Mouse (Mus musculus): ENCODE data around the gene Inpp5k.

Gene Inpp5k

DNA sequence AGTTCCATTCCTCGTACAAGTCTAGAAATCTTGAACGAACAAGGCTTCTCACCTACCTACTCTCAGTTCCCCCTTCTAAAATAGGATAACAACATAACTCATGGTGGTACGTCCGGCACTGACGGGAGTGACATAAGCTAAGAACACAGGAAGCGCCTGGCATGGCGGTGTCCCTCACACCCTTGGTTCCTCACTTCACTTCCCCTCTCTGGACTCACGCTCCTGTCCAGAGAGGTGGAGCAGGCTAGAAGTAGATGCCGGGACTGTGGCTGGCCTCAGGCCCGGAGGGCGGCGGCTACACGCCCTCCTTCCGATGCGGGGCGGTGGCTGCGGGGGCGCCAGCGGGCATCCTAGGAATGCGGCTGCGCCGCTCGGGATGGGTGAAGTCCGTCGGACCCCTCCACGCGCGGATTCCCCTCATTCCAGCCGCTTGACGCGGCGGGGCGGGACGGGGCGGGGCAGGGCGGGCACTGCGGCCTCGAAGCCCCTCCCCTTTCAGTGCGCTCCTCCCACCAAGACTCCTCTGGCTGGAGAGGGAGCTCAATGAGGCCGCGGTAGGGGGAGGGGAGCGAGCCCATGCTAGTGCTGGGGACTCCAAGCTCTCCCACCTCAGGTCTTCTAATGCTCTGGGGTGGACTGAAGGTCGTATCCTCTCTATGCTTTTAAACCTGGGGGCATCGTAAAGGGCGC lies 23.1 kb downstream of the Inpp5k start:
- peak; percentile 71 for DNase-seq (ENCODE audit: extremely low read depth, low read depth)

DNA sequence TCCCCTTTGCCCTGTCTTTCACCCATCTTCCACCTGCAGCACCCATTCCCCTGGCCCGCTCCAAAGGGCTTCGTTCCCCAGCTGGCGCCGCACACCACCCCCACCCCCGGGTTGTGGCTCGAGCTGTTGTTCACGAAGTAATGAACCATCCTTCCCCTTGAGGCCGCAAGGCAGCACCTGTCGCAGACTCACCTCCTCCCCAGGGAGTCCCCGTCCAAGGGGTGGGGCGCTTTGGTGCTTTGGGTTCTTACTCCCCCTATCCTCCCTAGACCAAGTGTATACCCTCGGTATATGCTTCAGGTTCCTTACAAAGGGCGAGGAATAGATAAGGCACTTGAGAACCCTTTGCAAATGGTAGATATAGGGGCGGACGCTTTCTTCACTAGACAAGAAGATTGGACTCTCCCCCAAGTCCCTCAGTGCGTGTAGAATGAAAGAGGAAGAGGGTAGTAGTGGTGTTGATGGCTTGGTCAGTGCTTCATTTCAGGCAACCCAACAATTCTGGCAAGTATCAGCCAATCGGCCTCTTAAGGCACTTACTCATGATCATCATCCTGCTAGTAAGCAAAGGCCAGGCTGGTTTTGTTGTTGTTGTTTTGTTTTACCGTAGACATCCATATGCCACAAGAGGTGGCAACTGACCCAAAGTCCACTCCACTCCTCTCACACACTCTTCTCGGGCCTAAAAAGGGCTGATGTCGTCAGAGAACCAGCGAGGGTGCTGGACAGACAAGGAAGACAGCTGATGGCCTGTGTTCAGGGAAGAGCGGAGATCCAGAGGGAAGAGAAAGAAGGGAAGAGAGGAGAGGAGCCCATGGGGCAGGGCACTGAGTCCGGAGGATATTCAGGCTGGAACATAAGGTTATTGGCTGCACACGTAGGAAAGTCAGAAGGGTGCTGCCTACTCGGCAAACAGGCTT lies 23.9 kb downstream of the Inpp5k start:
- DNase-seq (ENCODE audit: extremely low read depth, low read depth), result peak; percentile 89

DNA sequence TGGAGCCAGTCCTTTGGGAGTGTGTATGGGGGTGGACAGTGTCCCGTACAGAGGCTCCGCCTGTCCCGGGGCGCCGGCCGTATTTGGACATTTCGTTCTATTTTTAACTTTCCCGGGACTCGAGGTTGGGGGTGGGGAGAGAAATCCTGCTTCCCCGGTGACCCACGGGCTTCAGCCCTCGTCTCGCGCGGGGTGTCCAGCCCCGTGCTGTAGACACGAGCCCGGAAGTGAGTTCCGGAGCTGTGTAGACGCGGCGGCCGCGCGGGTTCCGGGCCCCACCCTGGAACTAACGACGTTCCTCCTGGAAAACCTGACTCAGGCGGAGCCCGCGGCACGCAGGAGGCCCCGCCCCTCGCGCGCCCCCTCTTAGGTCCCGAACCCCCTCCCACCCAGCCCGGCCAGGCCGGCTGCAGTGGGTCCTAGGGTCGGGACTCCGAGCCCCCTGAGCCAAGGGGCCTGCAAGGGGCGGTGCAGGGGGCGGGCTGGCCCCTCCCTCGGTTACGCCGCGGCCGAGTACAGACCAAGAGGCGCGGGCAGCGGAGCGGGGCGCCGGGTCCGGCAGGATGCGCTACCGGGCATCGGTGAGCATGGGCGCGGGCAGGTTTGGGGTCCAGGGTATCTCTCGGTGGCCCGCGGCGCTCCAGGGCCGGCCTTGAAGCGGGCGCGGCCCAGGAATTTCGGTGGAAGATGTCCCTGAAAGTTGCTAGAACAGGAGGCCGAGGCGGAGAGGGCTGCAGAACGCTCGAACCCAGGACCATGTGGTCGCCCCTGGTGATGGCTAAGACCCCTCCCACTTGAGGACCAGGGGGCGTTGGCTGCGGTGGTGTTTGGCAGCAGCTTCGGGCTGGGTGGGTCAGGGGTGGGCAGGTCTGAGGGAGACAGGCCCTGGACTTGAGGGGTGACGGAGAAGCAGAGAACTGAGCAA lies 25.1 kb downstream of the Inpp5k start:
- no peak for DNase-seq (ENCODE audit: extremely low read depth, low read depth)

DNA sequence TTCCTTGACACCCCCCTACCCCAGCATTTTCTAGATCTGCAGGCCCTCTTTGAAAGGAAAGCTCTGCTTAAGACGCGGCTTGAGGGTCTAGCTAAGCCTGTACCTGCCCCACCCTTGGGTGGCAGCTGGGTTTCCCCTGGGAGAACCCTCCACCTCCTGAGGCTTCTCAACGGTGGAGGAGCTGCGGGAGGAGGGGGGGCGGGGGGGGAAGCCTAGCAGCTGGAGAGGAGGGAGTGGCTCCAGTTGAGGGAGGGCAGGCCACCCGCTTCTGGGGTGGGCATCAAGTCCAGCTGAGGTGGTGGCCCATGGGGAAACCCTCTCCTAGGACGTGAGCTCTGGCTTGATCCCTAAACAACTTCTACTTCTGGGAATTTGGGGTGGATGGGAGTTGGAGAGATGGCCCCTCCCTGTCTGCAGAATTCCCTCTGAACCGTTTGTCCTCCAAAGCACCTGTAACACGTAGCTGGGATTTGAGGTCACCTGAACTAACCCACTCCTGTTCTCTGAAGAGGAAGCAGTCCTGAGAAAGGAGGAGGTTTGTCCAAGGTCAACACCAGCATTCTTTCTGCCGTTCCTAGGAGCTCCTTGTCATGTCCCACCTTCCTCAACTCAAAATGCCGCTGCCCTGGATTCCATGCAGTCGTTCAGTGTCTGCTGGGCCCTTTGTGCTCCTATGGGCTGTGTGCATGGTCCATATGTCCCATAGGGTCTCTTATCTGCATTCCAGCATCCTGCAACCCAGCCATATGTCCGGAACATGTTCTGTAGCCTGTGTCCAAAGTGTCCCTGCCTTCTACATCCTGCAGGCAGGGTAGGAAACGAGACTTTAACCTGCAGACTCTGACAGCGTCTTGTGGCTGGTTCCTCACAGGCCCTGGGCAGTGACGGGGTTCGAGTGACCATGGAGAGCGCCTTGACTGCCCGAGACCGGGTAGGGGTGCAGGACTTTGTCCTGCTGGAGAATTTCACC lies 26.1 kb downstream of the Inpp5k start:
- no peak for DNase-seq (ENCODE audit: extremely low read depth, low read depth)

DNA sequence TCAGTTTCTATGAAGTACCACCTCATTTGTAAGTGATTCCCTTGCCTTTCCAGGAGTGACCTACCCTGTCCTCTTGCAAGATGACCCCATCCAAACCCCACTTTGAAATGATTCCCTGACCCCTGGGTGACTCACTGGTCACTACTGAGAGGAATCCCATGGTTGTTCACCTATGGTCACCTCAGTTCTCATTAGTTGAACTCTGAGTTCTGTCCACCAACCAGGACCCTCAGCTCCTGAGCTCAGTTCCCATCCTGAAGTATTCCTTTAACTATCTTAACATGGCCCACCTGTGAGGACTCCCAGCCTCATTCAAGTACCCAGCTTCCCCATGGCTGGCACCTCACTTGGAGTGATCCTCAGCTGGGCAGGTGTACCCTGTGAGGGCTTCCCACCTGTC lies 27.1 kb downstream of the Inpp5k start:
- DNase-seq (ENCODE audit: extremely low read depth, low read depth), result no peak

DNA sequence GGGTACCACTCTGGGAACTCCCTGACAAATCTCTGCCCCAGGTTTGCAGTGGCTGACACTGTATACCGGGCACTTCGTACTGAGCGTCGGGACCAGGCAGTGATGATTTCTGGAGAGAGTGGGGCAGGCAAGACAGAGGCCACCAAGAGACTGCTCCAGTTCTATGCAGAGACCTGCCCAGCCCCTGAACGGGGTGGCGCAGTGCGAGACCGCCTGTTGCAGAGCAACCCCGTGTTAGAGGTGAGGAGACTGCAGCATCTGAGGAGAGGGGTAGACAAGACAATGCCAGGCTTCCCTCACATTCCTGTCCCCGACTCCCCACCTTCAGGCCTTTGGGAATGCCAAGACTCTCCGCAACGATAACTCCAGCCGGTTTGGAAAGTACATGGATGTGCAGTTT lies 27.5 kb downstream of the Inpp5k start:
- no peak for DNase-seq (ENCODE audit: extremely low read depth, low read depth)

DNA sequence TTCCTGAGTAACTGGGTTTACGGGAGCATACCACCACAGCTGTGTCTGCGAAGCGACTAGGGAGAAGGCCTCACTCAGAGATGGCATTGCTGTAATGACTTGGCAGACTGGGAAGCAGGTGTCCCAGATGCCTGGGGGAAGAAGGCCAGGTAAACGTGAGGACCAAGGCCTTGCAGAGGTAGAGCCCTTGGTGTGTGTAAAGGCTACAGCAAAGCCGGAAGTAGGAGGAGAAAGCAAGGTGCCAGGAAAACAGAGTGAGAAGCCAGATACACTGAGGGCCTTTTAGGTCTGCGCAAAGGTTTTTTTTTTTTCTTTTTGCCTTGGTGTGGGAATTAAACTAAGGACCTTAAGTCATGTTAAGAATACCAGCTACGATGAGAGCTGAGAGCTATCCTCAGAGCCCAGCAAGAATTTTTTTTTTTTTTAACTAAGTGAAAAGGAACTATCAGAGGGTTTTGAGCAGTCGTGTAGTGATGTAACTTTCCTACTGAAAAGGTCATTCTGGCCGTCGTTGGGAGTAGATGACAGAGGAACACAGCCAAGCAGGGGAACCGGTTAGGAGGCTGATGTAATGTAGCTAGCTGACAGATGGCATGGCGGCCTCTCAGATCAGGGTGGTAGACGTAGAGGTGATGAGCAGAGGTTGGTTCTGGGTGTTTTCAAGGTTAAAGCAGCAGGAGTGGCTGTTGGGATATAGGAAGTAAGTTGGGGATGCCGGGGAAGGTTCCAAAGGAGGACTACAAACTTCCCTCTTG lies 28.4 kb downstream of the Inpp5k start:
- DNase-seq (ENCODE audit: extremely low read depth, low read depth), result no peak

DNA sequence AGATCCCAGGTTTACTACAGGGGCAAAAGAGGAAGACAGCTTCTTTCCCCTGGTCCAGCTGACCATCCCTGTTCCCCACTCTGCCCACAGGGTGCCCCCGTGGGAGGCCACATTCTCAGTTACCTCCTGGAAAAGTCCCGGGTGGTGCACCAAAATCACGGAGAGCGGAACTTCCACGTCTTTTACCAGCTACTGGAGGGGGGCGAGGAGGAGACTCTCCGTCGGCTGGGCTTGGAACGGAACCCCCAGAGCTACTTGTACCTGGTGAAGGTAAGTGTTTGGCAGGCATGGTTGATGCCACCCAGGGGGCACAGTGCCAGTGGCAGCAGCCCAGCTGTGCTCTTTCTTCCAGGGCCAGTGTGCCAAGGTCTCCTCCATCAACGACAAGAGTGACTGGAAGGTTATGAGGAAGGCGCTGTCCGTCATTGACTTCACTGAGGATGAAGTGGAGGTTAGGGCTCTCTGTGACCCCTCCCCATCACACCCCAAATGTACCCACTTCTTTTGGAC lies 29.3 kb downstream of the Inpp5k start:
- no peak for DNase-seq (ENCODE audit: extremely low read depth, low read depth)

DNA sequence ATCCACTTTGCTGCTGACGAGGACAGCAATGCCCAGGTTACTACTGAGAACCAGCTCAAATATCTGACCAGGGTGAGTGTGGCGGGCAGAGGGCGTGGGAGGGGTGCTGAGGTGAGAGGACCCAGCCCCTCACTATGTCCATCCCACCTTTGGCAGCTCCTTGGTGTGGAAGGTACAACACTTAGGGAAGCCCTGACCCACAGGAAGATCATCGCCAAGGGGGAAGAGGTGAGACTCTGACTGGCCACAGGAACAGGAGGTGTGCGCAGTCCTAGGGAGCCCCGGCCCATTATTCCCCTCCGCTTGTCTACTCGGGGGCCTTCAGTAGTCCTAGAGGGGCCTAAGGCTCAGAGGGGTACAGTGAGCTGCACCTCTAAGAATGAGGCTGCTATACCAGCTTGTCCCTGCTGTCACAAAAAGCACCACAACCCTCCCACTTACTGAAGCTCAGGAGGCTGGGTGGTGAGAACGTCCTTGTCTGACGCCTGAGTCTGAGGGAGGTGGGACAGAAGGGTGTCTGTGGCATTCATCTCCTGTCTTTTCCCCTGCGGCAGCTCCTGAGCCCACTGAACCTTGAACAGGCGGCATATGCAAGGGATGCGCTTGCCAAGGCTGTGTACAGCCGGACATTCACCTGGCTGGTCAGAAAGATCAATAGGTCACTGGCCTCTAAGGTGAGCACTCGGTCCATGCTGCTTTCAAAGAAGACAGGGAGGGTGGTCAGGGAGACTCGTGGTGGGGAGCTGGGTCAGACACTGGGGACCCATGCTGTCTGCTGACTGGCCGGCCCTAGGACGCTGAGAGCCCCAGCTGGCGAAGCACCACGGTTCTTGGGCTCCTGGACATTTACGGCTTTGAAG lies 30.4 kb downstream of the Inpp5k start:
- no peak for DNase-seq (ENCODE audit: extremely low read depth, low read depth)

DNA sequence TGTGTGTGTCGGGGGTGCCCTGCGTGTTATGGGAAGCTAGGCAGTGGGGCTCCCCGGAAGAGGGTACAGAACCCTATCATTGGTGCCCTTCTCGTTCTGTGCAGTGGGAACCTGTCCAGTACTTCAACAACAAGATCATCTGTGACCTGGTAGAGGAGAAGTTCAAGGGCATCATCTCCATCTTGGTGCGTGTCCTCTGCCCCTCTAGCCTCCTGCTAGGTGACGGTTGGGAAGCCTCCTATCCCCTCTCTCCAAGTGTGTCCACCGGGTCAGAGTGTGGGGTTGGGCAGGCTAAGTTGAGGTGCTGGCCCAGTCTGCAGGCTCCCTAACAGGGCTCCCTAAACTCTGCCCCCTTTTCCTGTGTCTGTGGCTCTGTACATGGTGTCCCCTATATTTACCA lies 31.3 kb downstream of the Inpp5k start:
- DNase-seq (ENCODE audit: extremely low read depth, low read depth), result no peak

DNA sequence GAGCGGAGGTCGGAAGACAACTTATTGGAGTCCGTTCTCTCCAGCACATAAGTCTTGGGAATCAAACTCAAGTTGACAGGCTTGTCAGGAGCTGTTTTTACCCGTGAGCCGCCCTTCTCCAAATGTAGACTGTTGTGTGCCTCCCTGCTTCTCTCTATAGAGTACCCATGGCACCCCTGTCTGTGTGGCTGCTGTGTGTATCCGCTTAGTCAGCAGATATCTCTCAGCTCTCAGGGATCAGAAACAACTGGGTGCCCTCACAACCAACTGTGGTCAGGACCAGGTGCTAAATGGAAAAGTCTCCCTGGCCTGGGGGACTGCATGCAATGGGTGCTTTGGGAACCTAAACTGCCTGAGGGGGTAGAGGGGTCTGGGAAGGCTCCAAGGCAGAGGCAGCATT lies 35.5 kb downstream of the Inpp5k start:
- no peak for DNase-seq (ENCODE audit: extremely low read depth, low read depth)

DNA sequence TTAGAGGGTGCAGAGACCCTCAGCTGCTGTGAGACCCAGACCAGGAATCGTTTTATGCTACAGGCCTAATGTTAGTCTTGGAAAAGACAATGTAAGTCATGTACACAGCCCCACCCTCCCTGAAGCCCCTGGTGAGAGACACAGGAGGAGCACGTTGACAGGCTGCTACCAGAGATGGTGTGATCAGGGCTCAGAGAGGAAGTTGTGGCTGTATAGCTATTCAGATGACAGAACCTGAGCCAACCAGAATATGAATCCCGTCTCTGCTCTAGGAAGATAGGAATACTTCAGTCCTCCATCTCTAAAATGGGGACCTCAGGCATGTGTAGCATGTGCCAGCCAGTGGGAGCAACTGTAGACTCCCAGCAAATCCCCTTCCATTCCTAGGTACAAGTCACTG lies 37.8 kb downstream of the Inpp5k start:
- DNase-seq (ENCODE audit: extremely low read depth, low read depth), result no peak

DNA sequence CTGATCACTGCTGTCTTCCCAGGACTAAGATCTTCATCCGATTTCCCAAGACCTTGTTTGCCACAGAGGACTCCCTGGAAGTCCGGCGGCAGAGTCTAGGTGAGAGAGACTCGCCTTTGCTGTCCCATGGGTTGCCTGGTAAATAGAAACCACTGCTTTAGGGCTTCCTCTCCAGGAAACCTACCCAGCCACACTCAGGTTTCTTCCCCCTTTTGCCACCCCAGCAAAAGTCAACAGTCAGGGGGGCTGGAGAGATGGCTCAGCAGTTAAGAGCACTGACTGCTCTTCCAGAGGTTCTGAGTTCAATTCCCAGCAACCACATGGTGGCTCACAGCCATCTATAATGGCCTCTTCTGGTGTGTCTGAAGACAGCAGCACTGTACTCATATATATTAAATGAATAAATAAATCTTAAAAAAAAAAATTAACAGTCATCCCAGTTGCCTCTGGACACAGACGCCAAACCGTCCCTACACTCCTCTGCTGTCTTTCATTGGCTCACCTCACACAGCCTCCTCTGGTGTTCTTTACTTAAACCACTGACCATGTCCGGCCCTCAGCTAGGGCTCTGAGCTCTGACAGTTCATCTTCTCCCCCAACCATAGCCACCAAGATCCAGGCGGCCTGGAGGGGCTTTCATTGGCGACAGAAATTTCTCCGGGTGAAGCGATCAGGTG lies 38.5 kb downstream of the Inpp5k start:
- DNase-seq (ENCODE audit: extremely low read depth, low read depth), result no peak

DNA sequence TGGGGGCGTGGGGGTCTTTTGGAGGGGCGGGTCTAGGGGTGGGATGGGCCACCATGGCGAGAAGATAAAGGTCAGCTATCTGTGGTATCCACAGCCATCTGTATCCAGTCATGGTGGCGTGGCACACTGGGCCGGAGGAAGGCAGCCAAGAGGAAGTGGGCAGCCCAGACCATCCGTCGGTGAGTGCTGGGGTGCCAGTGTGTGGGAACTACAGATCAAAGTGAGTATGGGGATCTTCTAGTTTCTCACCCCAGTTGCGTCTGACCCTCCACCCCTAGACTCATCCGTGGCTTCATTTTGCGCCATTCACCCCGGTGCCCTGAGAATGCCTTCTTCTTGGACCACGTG lies 39.0 kb downstream of the Inpp5k start:
- no peak for DNase-seq (ENCODE audit: extremely low read depth, low read depth)

DNA sequence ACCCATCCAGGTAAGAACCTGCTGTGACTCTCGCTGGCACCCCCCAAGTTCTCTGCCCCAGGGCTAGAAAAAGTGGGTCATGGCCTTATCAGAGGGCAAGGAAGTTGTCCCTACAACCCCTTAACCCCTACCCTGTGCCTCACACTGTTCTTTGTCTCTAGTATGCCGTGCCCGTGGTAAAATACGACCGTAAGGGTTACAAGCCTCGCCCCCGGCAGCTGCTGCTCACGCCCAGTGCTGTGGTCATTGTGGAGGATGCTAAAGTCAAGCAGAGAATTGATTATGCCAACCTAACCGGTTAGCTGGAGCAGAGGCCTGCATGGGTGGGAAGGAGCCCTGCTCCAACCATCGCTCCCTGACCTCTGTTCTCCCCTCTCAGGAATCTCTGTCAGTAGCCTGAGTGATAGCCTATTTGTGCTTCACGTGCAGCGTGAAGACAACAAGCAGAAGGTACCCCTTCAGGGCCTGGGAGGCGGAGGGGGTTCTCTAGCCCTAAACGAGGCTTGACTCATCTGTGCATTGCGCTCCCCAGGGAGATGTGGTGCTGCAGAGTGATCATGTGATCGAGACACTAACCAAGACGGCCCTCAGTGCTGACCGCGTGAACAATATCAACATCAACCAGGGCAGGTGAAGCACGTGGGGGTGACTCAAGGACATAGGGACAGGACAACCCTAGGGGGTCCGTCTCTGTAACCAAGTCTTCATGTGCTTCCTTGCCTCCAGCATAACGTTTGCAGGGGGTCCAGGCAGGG lies 40.8 kb downstream of the Inpp5k start:
- DNase-seq (ENCODE audit: extremely low read depth, low read depth), result no peak

DNA sequence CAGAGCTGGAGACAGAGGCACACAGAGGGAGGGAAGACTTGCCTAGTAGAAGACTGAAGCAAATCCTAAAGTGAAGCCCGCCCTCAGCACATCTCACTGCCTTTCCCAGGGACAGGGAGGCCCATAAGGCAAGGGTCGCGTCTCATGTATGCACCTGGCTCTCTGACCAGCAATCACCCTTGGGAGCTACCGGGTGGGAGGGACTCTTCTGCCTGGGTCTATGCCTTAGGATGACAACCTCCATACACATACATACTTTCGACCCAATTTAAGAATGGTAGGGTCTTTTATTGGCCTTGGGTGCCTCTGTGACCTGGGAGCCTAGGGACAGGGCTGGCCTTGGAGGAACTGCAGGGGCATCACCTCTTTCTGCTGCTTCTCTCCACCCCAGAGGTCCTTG lies 42.6 kb downstream of the Inpp5k start:
- no peak for DNase-seq (ENCODE audit: extremely low read depth, low read depth)

DNA sequence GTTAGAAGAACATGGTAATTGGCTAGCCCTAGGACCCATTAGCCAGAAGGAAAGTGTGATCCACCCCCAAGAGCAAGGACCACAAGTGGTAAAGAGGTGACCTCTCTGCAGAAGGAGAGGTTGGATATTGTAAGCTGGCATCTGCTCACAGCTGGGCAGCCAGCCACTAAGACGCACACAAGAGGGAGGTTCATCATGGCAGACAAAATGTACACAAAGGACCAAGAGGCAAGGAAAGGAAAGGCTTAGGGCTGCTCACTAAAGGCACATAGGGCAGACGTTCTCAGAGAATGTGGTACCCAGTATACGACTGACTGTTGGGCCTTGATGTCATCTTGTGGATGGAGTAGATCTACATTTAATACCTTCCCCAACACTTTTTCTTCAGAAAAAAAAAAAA lies 44.1 kb downstream of the Inpp5k start:
- DNase-seq (ENCODE audit: extremely low read depth, low read depth), result no peak
